Mouse (Mus musculus) retina, postnatal 1 day (tissue): ENCODE data around the gene Mtus2.
A peak's percentile ranks its signal among the peaks of the same experiment; 100 is the strongest.

Experiments
- DNase-seq: peaks from one replicate; pipeline ENCODE4 v3.0.0-alpha.2; 2012

The Mtus2 gene

DNA sequence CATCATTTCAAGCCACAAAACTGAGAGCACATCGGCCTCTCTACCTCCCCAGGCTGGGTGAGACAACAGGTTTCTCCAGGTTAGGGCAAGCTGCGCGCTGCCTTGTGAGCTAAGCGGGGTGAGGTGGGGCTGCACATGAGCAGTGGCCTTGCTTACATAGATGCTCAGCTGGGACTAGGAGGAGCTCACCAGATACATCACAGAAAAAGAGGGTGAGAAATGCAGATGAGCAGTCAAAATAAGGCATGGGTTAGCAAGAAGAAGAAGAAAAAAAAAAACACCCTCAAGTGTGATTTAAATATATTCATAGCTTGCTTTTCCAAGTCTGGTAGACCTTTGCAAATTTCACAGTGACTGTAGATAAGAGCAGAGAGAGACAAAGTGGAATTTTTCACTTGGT is 254.7 kb downstream of the Mtus2 start:
- no peak for DNase-seq

DNA sequence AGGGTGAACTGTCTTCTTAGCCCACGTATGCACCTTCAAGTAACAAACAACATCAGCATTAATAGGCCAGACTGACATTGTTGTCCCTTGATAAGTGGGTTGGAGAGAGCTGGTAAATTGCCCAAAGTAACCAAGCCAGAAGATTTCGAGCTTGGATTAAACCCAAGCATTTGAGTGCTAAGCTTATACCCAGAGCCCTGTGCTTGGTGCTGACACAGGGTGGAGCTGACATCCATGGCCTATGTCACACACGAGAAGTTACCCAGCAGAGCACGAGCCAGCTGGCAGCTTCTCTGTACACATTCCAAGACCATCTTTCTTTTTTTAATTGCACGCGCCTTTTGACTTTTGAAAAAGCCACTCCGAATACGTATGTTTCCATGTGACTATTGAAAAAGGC is 259.7 kb downstream of the Mtus2 start:
- no peak for DNase-seq

DNA sequence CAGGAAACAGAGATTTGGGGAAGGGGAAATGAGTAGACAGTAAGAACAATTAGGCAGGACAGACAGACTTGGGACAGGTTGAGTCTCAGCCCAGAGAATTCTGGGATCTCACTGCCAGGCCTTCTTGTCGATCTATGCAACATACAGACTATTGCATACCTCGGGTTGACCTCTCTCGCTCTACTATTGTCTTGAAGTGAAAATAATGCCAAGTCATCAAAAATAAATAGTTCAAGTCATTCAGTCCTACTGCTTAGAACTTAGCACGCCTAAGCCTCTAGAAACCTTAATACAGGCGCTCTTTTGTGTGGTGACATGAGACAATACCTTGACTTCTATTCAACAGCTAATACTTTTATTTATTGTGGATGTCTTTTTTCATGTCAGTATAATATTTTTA is 265.8 kb downstream of the Mtus2 start:
- DNase-seq: no peak

DNA sequence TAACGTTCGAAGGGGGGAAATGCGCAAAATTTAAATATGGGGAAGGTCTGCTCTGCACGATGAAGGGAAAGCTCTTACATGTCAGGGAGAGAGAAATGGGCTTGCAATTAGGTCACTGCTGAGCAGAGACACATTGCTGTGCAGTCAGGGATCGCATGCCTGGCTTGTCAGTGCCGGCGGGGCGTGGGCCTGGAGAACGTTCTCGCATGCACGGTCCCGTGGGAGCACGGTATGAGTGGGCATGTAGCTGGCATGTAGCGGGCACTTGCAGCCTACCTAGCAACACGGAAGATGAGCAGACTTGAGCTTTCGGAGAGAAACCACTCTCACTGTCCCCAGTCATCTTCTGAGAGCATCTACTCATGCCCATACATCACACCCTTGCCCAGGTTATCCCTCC is 266.9 kb downstream of the Mtus2 start:
- no peak for DNase-seq

DNA sequence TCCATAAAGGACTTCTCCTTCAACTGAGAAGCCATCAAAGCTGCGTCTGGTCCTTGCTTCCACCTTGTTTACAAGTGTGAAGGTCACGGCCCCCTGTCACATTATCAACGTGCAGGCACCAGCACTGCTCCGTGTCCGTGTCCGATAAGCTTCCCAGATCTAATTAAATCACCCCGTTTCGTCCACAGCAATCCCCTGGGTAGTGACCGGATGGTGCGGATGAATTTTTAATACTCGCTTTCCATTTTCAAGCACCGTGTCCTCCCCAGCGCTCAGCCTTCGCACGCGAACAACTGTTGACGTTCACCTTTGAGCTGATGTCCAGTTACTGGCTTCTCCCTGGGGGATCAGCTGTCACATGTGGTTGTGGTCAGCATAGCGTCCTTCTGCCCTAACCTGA is 276.6 kb downstream of the Mtus2 start:
- DNase-seq: peak; percentile 30

DNA sequence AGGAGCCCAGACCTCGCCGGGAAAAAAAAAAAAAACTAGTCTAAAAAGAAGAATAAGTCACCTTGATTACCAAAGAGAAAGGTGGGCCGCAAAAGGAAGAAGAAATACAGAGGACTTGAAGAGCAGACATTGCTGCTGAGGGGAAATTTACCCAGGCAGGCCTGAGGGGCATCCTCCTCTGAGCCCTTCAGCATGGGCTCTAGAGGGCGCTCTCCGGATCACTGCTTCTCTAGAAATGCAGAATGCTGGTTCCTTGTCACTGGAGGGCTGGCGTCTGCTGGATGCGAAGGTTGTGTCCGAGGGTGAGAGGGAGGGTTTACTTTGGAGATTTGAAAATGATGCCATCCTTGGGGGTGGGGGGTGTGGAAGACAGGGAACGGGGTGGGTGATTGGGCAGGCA is 279.5 kb downstream of the Mtus2 start:
- DNase-seq: peak; percentile 50

DNA sequence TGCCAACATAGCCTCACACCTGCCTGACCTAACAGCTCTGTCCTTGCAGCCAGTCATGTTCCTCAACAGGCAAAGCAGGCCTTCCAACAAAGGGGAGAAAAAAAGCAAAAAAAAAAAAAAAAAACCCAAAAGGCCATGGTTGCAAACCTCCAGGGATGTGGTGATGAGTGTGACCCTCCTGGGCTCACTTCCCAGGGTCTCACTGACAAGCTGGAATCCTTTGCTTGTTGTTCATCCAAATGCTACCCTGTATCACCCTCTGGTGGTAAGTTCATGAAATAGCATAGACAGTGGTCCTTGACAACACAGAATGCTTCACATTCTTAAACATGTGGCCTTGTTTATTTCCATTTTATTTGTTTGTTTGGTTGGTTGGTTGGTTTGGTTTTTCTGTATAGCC is 281.9 kb downstream of the Mtus2 start:
- peak; percentile 82 for DNase-seq

DNA sequence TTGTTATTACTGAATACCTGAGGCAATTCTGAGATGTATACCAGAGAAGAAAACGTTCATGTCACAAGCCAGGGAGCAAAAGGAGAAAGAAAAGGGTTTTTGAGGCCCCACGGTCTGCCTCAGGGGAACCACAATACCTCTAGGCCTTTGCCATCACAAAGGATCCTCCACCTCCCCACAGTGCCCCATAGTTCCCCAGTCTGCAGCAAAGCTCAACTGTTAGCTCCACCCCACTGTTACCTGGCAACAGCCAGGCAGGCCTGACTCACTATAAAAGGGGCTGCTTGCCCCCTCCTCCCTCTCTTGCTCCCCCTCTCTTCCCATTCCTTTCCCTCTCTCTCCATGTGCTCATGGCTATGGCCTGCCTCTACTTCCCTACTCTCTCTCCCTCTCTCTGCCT is 282.6 kb downstream of the Mtus2 start:
- no peak for DNase-seq

DNA sequence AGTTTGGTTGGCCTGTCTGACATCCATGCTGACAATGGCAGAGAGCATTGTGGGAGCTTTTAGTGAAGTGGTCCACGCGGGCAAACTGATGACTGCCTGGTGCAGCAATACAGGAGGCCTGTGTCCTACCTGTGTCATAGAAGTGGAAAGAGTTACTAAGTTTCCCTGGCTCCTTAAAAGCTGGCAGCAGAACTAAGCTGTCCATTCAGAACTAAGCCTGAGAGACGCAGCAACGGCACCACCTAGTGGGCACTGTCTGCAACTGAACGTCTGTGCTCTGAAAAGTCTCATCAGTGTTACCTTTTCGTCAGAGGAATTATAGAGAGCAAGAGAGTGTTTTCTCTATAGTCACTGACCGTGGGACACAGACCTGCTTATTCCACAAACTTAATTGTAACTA is 284.8 kb downstream of the Mtus2 start:
- peak; percentile 82 for DNase-seq

DNA sequence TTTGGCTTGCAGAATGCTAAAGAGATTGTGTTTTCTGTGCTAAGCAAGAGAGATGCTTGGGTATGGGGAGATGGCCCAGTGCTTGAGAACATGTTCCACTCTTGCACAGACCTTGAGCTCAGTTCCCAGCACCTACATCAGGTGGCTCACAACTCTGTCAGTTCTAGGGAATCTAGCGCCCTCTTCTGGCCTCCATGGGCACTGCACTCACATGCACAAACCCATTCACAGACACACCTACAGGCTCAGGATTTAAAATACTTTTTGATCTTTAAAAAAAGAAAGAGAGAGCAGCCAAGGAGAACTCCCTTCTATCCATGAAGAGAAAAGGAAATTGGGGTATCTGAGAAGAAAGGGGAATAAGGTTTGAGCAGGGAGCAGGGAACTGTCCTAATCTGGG is 287.4 kb downstream of the Mtus2 start:
- no peak for DNase-seq

DNA sequence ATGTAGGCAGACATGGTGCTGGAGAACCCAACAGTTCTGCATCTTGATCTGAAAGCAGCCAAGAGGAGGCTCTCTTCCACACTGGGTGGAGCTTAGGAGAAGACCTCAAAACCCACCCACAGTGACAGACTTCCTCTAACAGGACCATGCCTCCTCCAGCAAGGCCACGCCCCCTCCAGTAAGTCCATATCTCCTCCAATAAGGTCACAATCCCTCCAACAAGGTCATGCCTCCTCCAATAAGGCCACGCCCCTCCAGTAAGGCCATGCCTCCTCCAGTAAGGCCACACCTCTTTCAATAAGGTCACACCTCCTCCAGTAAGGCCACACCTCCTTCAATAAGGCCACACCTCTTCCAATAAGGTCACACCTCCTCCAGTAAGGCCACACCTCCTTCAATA is 288.3 kb downstream of the Mtus2 start:
- DNase-seq: no peak

DNA sequence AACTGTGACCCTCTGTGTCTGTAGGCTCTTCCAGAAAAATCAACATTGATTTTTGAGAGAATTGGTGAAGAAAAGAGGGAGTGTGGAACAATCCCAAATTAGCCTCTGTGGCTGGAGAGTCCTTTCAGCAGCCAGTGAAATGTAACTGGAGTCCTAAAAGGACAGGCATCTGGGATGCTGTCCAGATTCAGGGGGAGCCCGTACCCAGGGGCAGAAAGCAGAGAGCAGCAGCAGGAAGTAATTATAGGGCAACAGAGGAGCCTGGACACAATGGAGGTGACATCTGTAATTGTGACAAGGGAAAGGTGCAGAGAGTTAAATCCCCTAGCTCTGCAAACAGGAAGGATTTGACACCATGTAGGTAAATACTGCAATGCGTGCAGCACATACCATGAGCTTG is 291.1 kb downstream of the Mtus2 start:
- DNase-seq: no peak

DNA sequence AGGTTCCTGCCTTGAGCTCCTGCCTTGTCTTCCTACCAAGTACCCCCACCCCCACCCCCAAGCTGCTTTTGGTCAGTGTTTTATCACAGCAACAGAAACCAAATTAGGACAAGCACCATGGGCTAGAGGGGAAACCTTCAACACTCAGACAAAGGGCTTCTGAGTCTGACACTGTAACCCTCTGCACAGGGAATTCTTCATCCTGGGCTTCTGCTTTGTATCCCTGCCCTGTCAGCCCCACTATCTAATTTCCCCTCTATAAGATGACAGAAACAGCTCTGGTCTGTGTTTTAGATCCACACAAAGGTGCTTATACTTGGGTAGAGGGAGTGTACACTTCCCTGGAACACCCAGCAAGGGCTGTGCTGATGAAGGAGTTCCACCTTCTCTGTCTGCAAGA is 294.7 kb downstream of the Mtus2 start:
- DNase-seq: no peak

DNA sequence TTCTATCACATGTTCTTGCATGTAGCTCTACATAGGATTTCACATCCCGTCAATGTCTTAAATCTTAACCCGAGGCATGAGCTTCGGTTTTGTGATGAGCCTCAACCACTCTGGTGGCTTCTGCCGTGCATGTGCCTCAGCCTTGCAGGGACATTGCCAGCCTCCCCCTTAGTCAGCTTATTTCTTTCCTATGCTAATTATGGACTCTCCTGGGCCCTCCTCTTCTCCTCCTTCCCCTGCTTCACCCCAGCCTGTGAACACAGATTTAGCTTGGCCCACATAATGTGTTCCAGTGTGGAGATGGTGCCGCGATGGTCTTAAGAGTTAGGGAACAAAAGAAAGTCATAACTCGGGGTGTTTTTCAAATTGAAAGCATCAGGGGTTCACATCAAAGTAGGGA is 304.9 kb downstream of the Mtus2 start:
- no peak for DNase-seq

DNA sequence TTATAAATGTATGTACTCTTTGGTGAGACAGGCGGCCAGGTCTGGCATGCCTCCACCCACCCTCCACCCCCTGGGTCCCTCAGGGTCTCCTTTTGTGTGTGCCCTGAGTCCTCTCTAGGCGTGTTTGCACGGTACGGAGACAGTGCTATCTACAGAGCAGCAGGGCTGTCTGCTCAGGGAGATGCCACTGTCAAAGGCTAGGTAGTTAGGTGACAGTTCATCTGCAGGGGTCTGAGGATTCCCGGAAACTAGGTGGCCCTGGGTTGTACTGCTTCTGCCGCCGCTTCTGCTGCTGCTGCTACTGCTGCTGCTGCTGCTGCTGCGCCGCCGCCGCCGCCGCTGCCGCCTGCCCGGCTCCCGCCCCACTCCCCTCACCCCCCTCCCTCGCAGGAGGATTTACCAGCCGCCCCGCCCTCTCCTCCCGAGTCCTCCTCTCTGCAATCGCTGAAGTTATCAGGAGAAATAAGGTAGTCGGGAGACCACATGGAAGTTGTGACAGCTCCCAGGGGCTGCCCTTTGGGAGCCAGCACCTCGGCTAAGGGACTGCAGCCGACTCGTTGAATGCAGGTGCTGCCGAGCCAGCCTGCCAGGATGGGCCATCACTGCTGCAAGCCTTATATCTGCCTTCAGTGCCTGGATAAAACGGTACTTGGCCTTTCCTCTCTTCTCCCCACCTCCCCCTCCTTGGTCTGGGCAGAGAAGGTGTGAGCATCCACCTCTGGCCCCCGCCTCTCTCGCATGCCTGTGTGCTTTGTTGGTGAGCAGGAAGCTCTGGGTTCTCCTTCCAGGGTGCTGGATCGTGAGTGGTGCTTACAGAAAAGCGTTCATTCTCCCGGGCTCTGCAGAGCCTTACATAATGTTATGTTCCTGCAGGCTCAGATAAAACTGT is 307.9 kb downstream of the Mtus2 start:
- DNase-seq: peak; percentile 72

DNA sequence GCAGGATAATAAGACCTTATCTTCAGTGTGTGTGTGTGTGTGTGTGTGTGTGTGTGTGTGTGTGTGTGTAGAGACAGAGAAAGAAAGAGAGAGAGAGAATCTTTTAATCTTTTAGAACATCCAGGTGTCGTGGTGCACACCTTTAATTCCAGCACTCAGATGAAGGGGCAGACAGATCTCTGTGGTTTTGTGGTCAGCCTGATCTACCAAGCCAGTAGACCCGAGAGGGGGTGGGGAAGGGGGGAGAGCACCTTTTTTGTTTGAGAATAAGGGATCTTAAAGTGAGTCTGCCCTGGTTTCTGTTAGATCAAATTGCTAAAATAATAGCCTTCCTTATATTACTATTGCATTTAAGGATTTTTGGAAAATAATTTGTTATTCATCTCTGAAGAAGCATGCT is 309.7 kb downstream of the Mtus2 start:
- DNase-seq: no peak

DNA sequence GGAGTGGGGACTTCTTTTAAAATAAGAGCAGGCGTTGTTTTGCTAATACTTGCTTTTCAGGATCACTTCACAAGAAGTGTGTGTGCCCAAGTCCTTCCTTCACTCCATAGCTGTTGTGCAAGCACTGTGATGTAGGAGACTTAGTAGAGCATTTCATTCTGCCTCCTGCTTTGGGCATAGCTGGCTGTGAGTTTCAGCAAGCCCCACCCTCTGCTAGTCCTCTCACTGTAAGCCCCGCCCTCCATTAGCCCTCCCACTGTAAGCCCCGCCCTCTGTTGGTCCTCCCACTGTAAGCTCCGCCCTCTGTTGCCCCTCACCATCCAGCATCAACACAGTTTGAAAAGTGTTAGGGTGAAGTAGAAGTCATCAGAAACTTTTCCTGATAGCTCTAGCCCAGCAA is 310.3 kb downstream of the Mtus2 start:
- DNase-seq: no peak

DNA sequence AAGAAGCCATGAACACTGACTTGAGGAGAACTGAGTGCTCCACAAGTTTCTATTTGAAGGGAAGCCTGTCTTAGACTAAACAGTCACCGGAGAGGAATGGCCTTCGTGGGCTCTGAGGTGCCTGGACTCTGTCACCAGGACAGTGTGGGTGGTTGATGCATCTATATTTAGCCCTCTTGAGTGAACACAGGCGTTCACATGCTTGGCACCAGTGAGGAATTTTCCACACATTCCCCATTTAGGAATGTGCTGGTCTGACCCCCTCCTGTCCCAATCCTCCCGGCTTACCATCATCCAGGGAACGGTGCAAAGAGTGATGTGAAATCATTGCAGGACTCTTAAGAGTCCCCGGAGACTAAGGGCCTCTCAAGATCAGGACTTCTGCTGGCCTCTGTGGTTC is 314.9 kb downstream of the Mtus2 start:
- DNase-seq: no peak

DNA sequence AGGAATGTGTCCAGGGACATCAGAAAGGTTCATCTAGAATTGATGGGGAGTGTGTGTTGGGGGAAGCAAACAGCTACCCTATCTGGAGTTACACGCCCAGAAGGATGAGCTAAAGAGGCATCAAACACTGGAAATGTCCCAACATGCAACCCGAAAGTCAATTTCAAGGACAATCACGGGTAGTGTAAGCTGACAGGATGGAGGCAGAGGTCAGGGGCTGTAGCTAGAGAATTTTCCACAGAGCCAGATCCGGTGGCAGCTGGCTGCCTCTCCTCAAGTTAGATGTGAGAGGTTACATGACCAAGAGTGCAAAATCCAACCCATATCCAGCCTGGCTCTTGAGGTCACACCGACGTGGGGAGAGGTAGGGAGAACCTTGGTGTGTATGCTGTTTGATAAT is 315.7 kb downstream of the Mtus2 start:
- no peak for DNase-seq

DNA sequence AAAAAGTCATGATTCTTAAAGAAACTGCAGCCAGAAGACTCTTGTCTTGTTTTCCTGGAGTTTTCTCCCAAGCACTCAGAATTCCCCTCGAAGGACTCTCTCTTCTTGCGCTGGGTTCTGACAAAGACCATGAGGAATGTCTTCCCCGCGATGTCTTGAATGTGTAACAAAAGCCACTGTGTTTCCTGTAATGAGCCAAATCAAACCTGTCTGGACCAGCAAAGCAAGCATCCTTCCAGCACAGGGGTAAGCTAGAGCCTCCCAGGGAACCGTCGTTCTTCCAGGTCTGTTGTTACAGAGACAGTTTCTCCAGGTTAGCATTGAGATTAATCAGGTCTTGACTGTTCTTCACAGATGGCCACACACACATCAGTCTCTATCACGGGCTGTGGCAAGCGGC is 321.1 kb downstream of the Mtus2 start:
- no peak for DNase-seq

DNA sequence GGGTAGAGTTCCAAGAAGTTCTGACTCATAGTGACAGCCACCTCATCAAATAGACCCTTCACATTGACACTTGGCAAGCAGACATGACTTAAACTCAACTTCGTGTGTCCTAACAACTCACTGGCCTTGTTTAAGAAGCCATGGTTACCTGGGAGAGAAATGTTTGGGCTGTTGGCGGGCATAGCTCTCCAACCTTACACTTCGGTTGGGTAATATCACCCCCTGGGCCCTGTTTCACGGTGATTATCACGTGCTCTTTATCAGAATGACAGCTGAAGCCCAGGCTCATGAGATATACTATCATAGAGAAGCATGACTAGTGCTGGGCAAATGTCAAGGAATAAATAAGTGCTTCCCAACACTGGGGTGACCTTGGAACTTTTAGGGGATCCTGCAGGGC is 323.2 kb downstream of the Mtus2 start:
- no peak for DNase-seq

DNA sequence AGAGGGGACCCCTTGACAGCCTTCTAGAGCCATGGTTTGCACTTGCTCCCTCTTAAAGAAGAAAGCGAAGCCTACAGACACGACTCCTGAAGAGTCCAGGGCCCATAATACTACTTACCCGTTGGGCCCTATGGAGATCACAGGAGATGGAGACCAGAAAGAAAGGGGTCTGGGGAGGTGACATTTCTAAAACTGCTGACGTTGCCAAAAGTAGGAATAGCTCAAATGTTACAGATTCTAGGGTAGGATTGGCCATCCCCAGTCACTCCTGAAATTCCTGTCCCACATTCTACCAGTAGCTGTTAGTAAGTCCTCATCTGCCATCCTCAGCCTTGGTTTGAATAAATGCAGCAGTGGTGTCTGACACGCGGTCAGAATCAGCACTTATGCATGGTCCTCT is 325.0 kb downstream of the Mtus2 start:
- no peak for DNase-seq

DNA sequence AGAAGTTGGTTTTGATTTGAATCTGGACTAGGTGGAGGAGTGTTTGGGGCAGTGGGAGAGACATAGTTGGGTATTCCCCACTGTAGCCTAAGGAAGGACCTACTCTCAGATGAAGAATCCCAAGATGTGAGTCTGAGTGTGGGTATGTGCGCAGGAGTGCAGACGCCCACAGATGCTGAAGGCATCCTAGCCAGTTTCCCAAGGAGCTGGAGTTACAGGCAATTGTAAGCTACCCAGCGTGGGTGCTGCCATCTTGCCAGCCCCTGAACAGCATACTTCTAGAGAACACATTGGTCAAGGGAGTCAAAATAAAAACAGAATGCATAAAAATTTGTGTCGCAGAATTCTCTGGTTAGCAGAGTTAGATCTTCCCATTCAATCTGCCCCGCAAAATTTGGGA is 325.5 kb downstream of the Mtus2 start:
- no peak for DNase-seq

DNA sequence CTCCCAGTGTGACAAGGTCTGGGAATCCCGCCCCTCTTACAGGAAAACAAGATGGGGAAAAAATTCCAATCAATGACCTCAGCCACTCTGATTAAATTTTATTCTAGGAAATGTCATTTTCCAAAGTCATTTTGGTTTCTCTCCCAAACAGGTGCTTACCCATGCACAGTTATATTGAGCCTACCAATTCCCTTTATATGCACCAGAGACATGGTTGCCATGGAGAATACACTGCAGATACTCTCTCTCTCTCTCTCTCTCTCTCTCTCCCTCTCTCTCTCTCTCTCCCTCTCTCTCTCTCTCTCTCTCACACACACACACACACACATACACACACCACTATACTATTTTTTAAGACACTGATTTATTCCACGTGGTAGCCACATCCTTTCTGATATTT is 326.1 kb downstream of the Mtus2 start:
- no peak for DNase-seq

DNA sequence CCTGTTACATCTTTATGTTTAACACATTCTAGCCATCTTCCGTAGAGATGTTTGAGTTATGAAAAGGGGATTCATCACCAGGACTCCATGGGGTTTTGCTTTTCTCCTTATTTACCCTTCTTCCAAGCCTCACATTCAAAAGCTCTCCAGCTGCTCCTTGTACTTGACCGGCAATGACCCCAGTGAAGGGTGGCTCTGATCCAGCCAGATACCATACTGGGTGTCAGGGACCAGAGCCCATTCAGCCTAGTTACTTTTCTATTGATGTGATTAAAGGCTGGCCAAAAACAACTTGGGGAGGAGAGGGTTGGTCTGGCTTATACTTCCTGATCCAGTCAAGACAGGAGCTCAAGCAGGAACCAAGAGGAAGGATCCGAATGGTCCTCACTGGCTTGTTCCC is 326.5 kb downstream of the Mtus2 start:
- DNase-seq: no peak
